Mouse (Mus musculus) lung, embryonic 16.5 days (tissue): Measurements from ENCODE around the gene Snrnp25. TPM values are rescaled to one million over a fixed set of nuclear protein-coding genes. Genes with fewer than 3 reads are reported as not detected.
A peak's percentile ranks its signal among the peaks of the same experiment; 100 is the strongest.

Experiments used
- ATAC-seq: fragments of 200-750 bp; cut with Nextera tagmentation; 2 replicates; pipeline ENCODE4 v1.8.0; 2017; ENCODE audit warnings: low read depth, mild to moderate bottlenecking, moderate library complexity
- H3K27ac ChIP-seq: fragments of 300-500 bp; sonication (generic); 2 replicates; pipeline ENCODE4 v1.5.1; 2014; ENCODE audit warnings: mild to moderate bottlenecking, control low read depth, low read length
- H3K27me3 ChIP-seq: fragments of 300-500 bp; sonication (generic); 2 replicates; pipeline ENCODE4 v1.6.1; 2014; ENCODE audit warnings: low read depth, low read length, mixed read lengths; ENCODE audit not compliant: control insufficient read depth, insufficient read depth
- H3K36me3 ChIP-seq: fragments of 300-500 bp; sonication (generic); 2 replicates; pipeline ENCODE4 v1.6.1; 2014; ENCODE audit warnings: low read length; ENCODE audit not compliant: control insufficient read depth, insufficient read depth
- H3K4me1 ChIP-seq: fragments of 300-500 bp; sonication (generic); replicated peaks from 2 replicates; pipeline ENCODE4 v1.6.1; 2014; ENCODE audit warnings: low read length, mixed read lengths; ENCODE audit not compliant: control insufficient read depth, insufficient read depth
- H3K4me2 ChIP-seq: fragments of 300-500 bp; sonication (generic); 2 replicates; pipeline ENCODE4 v1.6.1; 2014; ENCODE audit warnings: low read depth, low read length, control low read depth
- H3K4me3 ChIP-seq: fragments of 300-500 bp; sonication (generic); 2 replicates; pipeline ENCODE4 v1.5.1; 2014; ENCODE audit warnings: mild to moderate bottlenecking, low read length, control low read depth
- H3K9ac ChIP-seq: fragments of 300-500 bp; sonication (generic); 2 replicates; pipeline ENCODE4 v1.6.1; 2014; ENCODE audit warnings: low read length, control low read depth
- H3K9me3 ChIP-seq: fragments of 300-500 bp; sonication (generic); 2 replicates; pipeline ENCODE4 v1.6.1; 2016; ENCODE audit warnings: low read length; ENCODE audit not compliant: control insufficient read depth
- WGBS: fragments of 180-500 bp; shearing (Covaris S2); extraction: QIAGEN DNeasy Blood & Tissue Kit; methylation state at CpG from one replicate; pipeline ENCODE4 v1.1.7; 2014; 5-methylcytosine and 5-hydroxymethylcytosine counted together
- polyA plus RNA-seq: library from polyadenylated mRNA; unstranded; fragments of >200 nt; fragmentation: Nextera tagmentation; extraction: Ambion mirVana; gene quantifications from 2 replicates; pipeline ENCODE4 v1.2.1, GENCODE M21; 2015

Snrnp25 gene
- polyA plus RNA-seq, 1 experiment from 2014 or later, result 49.2 TPM

DNA sequence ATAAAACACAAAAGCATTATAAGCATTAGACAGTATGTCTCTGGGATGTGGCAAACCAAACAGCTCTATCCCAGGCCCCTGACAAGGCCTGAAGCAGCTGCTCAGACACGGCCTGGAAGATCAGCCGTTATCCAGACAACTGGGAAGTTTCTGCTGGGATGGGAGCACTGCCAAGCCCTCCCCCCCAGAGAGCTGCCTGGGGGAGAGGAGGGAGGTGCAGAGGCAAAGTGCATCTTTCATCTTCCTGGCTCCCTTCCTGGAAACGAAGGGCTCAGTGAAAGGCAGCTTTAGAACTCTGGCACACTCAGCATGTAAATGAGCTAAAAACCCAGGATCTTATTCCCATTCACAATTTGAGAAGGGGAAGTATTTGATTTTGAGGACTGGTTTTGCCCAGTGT lies 30.4 kb downstream of the Snrnp25 start:
- Histone ChIP-seq H3K27ac (peak overlapping the region; percentile 44; the same call in 1 of the 2 replicates), H3K9ac (no peak overlapping the region), H3K9me3 (no peaks in the 10 kb centered on the region), H3K4me2 (no peak overlapping the region), H3K36me3 (peaks cover 34% of the 10 kb centered on the region), H3K4me3 (no peak overlapping the region), H3K27me3 (no peaks in the 10 kb centered on the region), H3K4me1 (peaks cover 9% of the 10 kb centered on the region)
- peak; percentile 73 for ATAC-seq
- WGBS, result 34% methylated on average over 3 of the region's 3 CpGs

DNA sequence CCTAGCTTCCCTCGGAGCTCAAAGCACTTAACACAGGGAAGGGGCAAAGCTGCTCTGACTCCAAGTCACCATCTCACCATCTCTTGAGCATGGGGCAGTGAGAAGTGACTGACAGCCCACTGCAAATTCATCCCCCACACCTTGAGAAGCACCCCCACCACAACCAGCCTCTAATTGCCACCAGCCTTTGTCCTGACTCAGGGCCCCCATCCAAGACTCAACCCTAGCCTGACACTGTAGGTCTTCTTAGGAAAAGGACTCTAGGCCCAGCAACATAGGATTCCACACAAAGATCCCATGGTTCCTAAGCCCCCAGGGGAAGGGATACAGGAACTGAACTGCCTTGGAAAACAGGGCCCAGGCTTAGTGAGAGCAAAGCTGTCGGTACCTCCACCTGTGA lies 30.9 kb downstream of the Snrnp25 start:
- H3K9ac ChIP-seq, result no peak overlapping the region
- no peaks in the 10 kb centered on the region for H3K9me3 ChIP-seq
- H3K36me3 ChIP-seq, result peaks cover 33% of the 10 kb centered on the region
- H3K27ac ChIP-seq, result no peak overlapping the region
- 66% methylated on average over 2 of the region's 2 CpGs for WGBS
- H3K4me1 ChIP-seq, result peaks cover 9% of the 10 kb centered on the region
- H3K4me3 ChIP-seq, result no peak overlapping the region
- no peak for ATAC-seq
- no peak overlapping the region for H3K4me2 ChIP-seq
- no peaks in the 10 kb centered on the region for H3K27me3 ChIP-seq

DNA sequence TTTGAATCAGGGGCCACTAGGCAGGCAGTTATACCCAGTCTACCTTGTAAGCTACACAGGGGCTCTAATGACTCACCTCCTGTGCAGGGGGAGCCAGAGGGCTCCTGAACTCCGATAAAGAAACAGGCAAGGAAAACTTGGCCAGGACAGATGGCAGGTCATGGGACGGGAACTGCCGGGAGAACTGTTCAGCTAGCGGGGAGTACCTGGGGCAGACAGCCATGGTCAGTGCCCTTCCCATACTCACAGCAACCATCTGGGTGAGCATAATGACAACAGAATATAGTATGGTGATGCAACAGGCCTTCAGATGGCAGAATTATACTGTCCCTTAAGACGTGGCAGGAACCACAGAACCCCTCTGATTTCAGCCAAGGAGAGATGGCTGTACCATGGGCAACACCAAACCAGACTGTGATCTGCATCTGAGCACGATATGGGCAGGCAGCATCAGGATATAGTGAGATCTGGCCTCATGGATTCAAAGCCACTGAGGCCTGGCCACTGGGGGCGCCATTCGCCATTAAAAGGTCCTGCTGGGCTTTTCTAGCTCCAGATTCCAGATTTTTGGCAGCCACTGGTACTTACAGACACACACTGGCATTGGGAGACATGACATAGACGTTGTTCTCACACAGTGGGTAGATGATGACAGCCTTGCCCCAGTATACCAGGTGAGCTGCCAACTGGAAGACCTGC lies 31.6 kb downstream of the Snrnp25 start:
- no peak overlapping the region for H3K27ac ChIP-seq
- no peaks in the 10 kb centered on the region for H3K27me3 ChIP-seq
- no peak overlapping the region for H3K9ac ChIP-seq
- WGBS, result 57% methylated on average over 9 of the region's 9 CpGs
- no peak overlapping the region for H3K4me3 ChIP-seq
- peaks cover 29% of the 10 kb centered on the region for H3K36me3 ChIP-seq
- no peak overlapping the region for H3K4me2 ChIP-seq
- H3K9me3 ChIP-seq, result no peaks in the 10 kb centered on the region
- peaks cover 9% of the 10 kb centered on the region for H3K4me1 ChIP-seq
- ATAC-seq, result no peak

DNA sequence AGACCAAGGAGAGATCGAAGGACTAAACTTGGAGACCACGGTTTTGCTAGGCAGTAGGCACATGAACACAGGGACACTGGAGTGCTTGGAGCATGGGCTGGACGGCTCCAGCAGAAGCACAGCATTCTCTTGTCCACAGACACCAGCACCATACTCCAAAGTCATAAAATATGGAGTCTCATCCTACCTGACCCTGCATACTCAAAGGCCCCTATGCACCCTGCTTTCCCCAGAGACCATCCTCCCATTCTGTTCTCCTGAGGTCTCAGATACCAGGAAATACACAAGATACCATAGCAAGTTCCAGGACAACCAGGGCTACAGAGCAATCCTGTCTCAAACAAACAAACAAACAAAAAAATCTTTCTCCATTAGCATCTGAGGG lies 32.2 kb downstream of the Snrnp25 start:
- Histone ChIP-seq H3K9ac (no peak overlapping the region), H3K36me3 (peaks cover 25% of the 10 kb centered on the region), H3K4me2 (no peak overlapping the region), H3K4me3 (no peak overlapping the region), H3K4me1 (peaks cover 9% of the 10 kb centered on the region), H3K9me3 (no peaks in the 10 kb centered on the region), H3K27ac (no peak overlapping the region), H3K27me3 (no peaks in the 10 kb centered on the region)
- ATAC-seq, result no peak
- 89% methylated on average over 3 of the region's 3 CpGs for WGBS

DNA sequence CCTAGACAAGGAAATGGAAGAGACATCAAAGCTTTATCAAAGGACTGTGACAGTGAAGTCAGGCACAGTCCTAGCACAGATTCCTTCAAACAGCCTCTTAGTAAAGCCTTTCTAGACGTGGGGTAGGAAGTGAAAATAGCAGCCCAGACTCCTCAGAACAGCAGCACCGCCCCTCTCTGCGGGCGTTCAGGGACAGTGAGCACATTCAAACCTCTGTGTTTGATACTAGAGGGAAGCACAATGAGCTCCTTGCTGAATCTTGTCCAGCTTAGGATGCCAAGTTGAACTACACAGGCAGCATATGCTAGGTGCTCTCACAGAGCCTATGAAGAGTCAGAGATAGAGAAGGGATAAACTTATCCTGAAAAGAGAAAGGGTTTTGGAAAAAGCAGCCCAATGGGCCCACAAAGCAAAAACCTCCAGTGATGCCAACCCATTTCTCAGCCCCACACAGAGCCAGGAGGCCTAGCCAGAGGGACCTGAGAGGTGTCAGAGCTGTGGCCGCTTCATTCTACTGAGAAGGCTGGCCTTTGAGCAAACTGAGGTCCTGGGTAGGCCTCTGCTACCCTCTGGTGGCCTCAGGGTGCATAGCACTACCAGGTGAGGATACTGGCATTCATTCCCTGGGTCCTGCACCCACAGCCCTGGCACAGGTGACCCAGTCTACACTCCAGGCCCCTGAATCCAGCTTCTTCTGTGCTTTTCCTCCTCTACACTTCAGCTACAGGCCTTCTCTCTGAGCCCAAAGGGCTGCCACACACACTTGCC lies 33.1 kb downstream of the Snrnp25 start:
- H3K36me3 ChIP-seq, result peaks cover 21% of the 10 kb centered on the region
- no peak overlapping the region for H3K9ac ChIP-seq
- WGBS, result 68% methylated on average over 5 of the region's 5 CpGs
- H3K27me3 ChIP-seq, result no peaks in the 10 kb centered on the region
- peaks cover 9% of the 10 kb centered on the region for H3K4me1 ChIP-seq
- ATAC-seq, result 0 out of 2 replicates have a peak, but pooled peaks have one; percentile 37
- H3K4me2 ChIP-seq, result no peak overlapping the region
- no peaks in the 10 kb centered on the region for H3K9me3 ChIP-seq
- H3K27ac ChIP-seq, result no peak overlapping the region
- H3K4me3 ChIP-seq, result no peak overlapping the region

DNA sequence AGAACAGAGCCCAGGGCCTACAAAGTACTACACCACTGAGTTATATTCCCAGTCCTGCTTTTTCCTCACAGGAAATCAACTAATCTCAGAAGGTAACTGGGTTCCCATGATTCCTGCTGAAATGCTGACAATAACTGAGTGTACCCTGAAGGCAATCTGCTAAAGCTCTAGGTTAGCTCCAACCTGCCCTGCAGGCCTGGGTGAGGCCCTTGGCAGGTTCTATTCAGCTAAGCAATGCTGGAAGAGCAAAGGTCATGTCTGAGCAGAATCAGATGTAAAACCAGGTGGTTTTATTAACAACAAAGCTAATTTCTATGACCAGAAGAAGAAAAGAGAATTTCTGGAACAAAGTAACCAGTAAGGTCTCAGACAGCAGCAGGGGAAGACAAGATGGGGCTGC lies 36.2 kb downstream of the Snrnp25 start:
- Histone ChIP-seq H3K27me3 (no peaks in the 10 kb centered on the region), H3K9ac (no peak overlapping the region), H3K9me3 (no peaks in the 10 kb centered on the region), H3K4me2 (no peak overlapping the region), H3K4me3 (no peak overlapping the region), H3K4me1 (no peaks in the 10 kb centered on the region; the same call in 1 of the 2 replicates), H3K27ac (no peak overlapping the region), H3K36me3 (peaks cover 14% of the 10 kb centered on the region)
- ATAC-seq, result no peak

DNA sequence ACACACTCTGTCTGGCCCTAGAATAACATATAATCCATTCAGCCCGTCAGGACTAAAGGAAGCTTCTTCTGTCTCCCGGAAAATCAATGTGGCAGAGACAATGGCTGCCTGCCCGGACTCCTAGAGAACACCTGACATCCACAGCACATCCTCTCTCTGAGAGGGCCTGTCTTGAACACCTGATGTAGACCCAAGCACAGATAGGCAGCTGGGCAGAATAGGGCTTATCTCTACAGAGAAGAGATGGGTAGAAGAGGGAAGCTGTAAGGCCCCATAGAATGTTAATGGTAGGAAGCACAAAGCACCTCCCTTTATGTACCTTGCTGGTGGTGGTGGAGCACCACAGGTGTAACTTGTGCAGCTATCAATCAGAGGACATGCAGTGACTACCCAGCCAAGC lies 37.0 kb downstream of the Snrnp25 start:
- ATAC-seq, result no peak
- Histone ChIP-seq H3K27ac (no peak overlapping the region), H3K4me3 (no peak overlapping the region), H3K36me3 (peaks cover 11% of the 10 kb centered on the region), H3K4me2 (no peak overlapping the region), H3K27me3 (no peaks in the 10 kb centered on the region), H3K4me1 (no peaks in the 10 kb centered on the region), H3K9me3 (no peaks in the 10 kb centered on the region), H3K9ac (no peak overlapping the region)
- WGBS, result 86% methylated on average over 3 of the region's 3 CpGs

DNA sequence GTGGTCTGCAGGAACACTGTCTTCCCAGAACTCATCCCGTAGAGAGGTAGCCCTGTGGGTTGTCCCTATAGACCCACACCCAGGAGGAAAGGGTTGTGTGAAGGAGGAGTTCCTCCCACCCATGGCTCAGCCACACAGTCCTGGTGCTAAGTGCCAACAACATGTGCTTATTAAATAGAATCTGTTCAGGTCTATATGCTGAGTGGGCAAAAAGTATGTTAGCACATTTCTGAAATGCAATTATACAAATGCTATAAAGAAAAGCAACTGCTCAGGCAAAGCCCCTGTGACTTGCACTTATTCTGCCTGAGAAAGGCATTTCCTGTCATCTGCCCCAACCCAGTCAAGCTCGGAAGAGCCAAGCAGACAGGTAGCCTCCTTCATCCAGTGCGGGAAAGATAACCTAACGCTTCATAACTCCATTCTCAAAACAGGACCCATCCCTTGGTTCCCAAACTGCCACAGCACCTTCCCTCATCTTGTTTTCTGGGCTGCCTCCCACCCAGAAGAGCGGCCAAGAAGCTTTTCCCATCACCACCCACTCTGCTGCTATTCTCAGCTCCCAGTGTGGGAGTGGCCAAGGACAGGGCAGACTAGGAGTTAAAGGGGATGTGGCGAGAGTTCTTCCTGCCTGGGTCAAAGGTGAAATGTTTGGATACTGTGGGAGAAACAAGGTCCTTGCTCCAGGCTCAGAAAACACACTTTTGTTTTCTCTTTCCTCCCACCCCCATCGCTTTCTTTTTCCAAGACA lies 38.2 kb downstream of the Snrnp25 start:
- peak overlapping the region; percentile 33; the same call in 1 of the 2 replicates for H3K27ac ChIP-seq
- no peak overlapping the region for H3K4me2 ChIP-seq
- peak; percentile 69; the same call in 1 of the 2 replicates for ATAC-seq

DNA sequence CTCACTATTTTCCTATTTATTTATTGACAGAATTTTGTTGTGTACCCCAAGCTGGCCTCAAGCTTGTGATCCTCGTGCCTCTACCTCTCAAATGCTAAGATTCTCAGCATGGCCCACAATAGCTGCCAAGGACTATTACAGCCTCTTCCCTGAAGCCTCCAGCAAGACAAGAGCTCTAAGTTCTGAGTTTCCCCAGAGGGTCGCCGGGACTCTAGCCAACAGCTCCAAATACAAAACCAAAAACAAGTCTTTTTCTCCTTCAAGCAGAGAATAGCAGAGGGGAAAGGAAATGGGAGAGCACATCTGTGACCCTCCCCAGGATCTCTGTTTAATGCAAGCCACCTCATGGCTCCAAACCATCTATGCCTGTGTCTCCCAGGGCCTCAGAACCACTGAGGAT lies 38.8 kb downstream of the Snrnp25 start:
- Histone ChIP-seq H3K27ac (no peak overlapping the region), H3K4me1 (no peaks in the 10 kb centered on the region), H3K9ac (no peak overlapping the region), H3K9me3 (no peaks in the 10 kb centered on the region), H3K4me2 (no peak overlapping the region), H3K27me3 (no peaks in the 10 kb centered on the region), H3K4me3 (no peak overlapping the region), H3K36me3 (peaks cover 11% of the 10 kb centered on the region)
- 61% methylated on average over 3 of the region's 3 CpGs for WGBS
- ATAC-seq, result no peak

More for the DNA sequence above, 38.2 kb downstream of the Snrnp25 start:
- Histone ChIP-seq H3K4me1 (no peaks in the 10 kb centered on the region), H3K4me3 (no peak overlapping the region), H3K9me3 (no peaks in the 10 kb centered on the region), H3K9ac (no peak overlapping the region), H3K36me3 (peaks cover 11% of the 10 kb centered on the region), H3K27me3 (no peaks in the 10 kb centered on the region)
- WGBS, result 63% methylated on average over 7 of the region's 7 CpGs
